Mouse (Mus musculus): ENCODE data around the gene Ints5. TPM values are rescaled to one million over a fixed set of nuclear protein-coding genes. Genes with fewer than 3 reads are reported as not detected.

The Ints5 gene
- total RNA-seq (2023), result 18.6 TPM

GRCm38 (mm10) chr19:8892829-8893766, at the start of gene Ints5:
Ints5 (plus strand) TSS chr19:8893005.

DNA sequence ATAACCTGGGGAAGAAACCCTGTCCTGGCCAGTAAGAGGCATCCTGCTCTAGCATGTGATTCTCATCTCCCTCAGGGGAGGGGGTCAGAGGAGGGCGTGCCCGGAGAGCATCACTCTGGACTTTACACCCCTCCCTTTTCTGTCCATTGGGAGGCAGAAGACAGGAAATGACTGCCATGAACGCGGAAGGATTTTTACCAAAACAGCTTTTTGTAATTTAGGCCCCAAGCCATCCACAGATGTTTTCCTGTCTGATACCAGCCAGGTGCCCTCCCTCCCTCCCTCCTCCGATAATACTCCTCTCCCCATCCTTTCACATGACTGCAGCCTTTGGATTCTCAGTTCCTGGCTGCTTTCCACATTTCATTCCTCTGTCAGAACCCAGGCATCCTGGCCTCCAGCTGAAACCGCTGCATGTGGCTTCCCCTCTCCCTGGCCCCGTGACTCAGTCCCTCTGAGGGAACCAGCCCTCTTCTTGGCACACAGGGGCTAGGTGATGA, 42.4 kb upstream of the Ints5 start, which contains the start of gene Lrrn4cl:
Gene Lrrn4cl, plus strand, starts transcription at position 367 of the 500 bp plus-strand sequence.

GRCm38 (mm10) chr19:8871267-8872186, 21.3 kb upstream of the Ints5 start, which contains the start of gene Ubxn1:
Ubxn1 (plus strand) TSS chr19:8871496.

GRCm38 (mm10) chr19:8880311-8881033, 12.3 kb upstream of the Ints5 start, which contains the start of gene Uqcc3:
Uqcc3 (minus strand) TSS chr19:8880923.

DNA sequence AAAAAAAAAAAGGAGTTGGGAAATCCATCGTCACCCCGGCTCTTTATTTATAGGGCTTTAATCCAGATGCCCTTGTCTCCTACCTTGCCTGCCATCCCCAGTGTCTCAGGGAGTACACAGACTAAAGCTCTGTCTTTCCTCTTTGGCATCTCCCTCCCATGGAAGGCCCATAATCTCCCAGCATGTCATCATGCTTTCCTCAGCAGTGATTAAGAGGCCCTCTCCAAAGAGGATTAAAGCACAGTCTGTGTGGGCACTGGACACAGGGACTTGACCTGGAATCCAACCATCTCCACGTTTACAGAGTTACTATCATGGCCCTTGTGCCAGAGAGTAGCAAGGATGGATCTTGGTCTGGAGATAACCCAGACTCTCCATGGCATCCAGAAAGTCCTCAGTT, 9.2 kb upstream of the Ints5 start, which contains the start of the genes Lbhd1 and Gm49403:
Gene Lbhd1, plus strand, starts transcription at position 117 of the 400 bp plus-strand sequence.
Gene Gm49403, plus strand, starts transcription at position 315 of the 400 bp plus-strand sequence.

GRCm38 (mm10) chr19:8888511-8889385, 4.1 kb upstream of the Ints5 start, which contains the start of the genes 1810009A15Rik and Gm49416:
1810009A15Rik (plus strand) TSS chr19:8888853.
Gm49416 (plus strand) TSS chr19:8888926.

DNA sequence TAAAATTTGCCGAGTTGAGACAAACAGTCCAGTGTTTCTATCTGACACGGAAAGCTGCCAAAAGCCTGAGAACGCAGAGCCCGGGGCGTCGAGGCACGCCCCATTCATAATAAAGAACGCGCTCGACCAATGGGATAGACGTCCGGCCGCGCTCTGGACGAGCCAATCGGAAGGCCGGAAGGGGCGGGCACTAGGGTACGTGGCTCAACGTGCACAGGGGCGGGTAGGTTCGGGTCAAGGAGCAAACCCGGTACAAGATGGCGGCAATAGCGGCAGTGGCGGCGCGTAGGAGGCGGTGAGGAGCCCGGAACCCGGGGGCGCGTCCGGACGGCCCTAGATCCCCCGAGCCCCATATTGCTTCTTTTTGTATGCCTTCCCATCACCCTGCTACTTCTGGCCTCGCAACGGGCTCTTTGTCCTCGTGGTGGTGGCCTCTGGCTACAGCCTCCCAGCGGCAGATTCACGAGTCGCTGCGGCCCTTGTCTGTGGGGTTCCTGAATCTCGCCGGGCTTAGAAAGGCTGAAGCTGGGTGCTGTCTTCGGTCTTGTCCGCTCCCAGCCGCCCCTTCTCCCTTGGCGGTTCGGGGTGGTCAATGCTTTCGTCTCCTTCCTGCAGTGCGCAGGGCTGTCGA, 5.2 kb downstream of the Ints5 start, which contains the start of gene Ganab:
Gene Ganab, plus strand, starts transcription at position 207 of the 631 bp plus-strand sequence.

GRCm38 (mm10) chr19:8920073-8920736, 27.4 kb downstream of the Ints5 start, which contains the start of gene B3gat3:
B3gat3 (plus strand) TSS chr19:8920374.

GRCm38 (mm10) chr19:8929224-8930088, 36.7 kb downstream of the Ints5 start, which contains the start of the genes Rom1 and Eml3:
Rom1 (minus strand) TSS chr19:8929356.
Eml3 (plus strand) TSS chr19:8929552.

GRCm38 (mm10) chr19:8941515-8942217, 48.9 kb downstream of the Ints5 start, which contains the start of gene Mta2:
Mta2 (plus strand) TSS chr19:8941875.

Other genes with a start within 250 kb of the Ints5 start
- not detected for gene Chrm1, start 229.2 kb upstream of the Ints5 start, total RNA-seq (2023)
- gene Slc3a2, start 169.6 kb upstream of the Ints5 start, total RNA-seq (2023), result 200 TPM
- gene Wdr74, start 157.2 kb upstream of the Ints5 start, total RNA-seq (2023), result 89.2 TPM
- gene 1700092M07Rik, start 152.3 kb upstream of the Ints5 start, total RNA-seq (2023), result 2.3 TPM
- 265 TPM for gene Stx5a, start 151.6 kb upstream of the Ints5 start, total RNA-seq (2023)
- gene Nxf1, start 135.9 kb upstream of the Ints5 start, total RNA-seq (2023), result 559 TPM
- 30.8 TPM for gene Tmem223, start 122.0 kb upstream of the Ints5 start, total RNA-seq (2023)
- 61.1 TPM for gene Tmem179b, start 118.5 kb upstream of the Ints5 start, total RNA-seq (2023)
- gene Taf6l, start 106.6 kb upstream of the Ints5 start, total RNA-seq (2023), result 9.8 TPM
- 50.4 TPM for gene Polr2g, start 94.4 kb upstream of the Ints5 start, total RNA-seq (2023)
- 0.26 TPM for gene Zbtb3, start 90.5 kb upstream of the Ints5 start, total RNA-seq (2023)
- 21.2 TPM for gene Ttc9c, start 73.7 kb upstream of the Ints5 start, total RNA-seq (2023)
- 101 TPM for gene Hnrnpul2, start 73.0 kb upstream of the Ints5 start, total RNA-seq (2023)
- 16.0 TPM for gene AC129217.1, start 63.2 kb upstream of the Ints5 start, total RNA-seq (2023)
- gene Bscl2, start 55.5 kb upstream of the Ints5 start, total RNA-seq (2023), result 37.6 TPM
- not detected for gene Gng3, start 53.8 kb upstream of the Ints5 start, total RNA-seq (2023)
- gene Lrrn4cl, start 42.2 kb upstream of the Ints5 start, total RNA-seq (2023), result 0.91 TPM
- gene Ubxn1, start 21.5 kb upstream of the Ints5 start, total RNA-seq (2023), result 116 TPM
- gene Uqcc3, start 12.1 kb upstream of the Ints5 start, total RNA-seq (2023), result 36.2 TPM
- 9.4 TPM for gene Lbhd1, start 9.3 kb upstream of the Ints5 start, total RNA-seq (2023)
- gene Gm49403, start 9.1 kb upstream of the Ints5 start, total RNA-seq (2023), result not detected
- 25.8 TPM for gene 1810009A15Rik, start 4.2 kb upstream of the Ints5 start, total RNA-seq (2023)
- gene Gm49416, start 4.1 kb upstream of the Ints5 start, total RNA-seq (2023), result 3.8 TPM
- gene Ganab, start 5.1 kb downstream of the Ints5 start, total RNA-seq (2023), result 134 TPM
- 41.9 TPM for gene B3gat3, start 27.4 kb downstream of the Ints5 start, total RNA-seq (2023)
- 3.0 TPM for gene Rom1, start 36.4 kb downstream of the Ints5 start, total RNA-seq (2023)
- gene Eml3, start 36.5 kb downstream of the Ints5 start, total RNA-seq (2023), result 70.7 TPM
- 172 TPM for gene Mta2, start 48.9 kb downstream of the Ints5 start, total RNA-seq (2023)
- 39.7 TPM for gene Tut1, start 60.8 kb downstream of the Ints5 start, total RNA-seq (2023)
- gene Eef1g, start 74.0 kb downstream of the Ints5 start, total RNA-seq (2023), result 533 TPM
- gene Ahnak, start 96.3 kb downstream of the Ints5 start, total RNA-seq (2023), result 74.3 TPM
- not detected for gene Scgb1a1, start 195.0 kb downstream of the Ints5 start, total RNA-seq (2023)
- 14.4 TPM for gene Asrgl1, start 242.6 kb downstream of the Ints5 start, total RNA-seq (2023)